Mouse (Mus musculus): ENCODE data around the gene Klf13.

DNA sequence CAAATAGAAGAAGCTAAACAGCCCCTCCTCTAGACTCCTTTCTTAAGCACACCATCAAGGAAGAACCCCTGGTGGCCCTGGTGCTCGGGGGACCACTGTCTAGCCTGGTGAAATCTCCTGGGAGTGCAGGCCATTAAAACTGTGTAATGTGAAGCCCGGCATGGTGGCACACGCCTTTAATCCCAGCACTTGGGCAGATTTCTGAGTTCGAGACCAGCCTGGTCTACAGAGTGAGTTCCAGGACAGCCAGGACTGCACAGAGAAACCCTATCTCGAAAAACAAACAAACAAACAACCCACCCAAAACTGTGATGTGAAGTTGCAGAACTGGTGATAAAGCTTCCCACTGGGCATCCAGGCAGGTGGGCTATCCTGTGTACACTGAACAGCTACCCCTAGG, 24.9 kb upstream of the Klf13 start:
- TF ChIP-seq CTCF (IDR thresholded peaks at IDR 0.05; ENCODE audit: low read depth) (no peak), EP300 (optimal IDR thresholded peaks at IDR 0.05) (no peak)
